In genomic region chr5:30559986-30560493, GRCm38 (mm10) we compare ENCODE assay signal across 28 mouse cellular contexts. TPM values are rescaled to one million over a fixed set of nuclear protein-coding genes. Genes with fewer than 3 reads are reported as not detected.
A peak's percentile ranks its signal among the peaks of the same experiment; 100 is the strongest.
DNase-seq lines count a peak whose midpoint lies in the region; ATAC-seq and TF ChIP-seq lines count a peak whose summit lies in the region.
"Had no signal": no experiment of that assay in that cellular context is flagged by ENCODE, and none has a peak within 500 bp of the region (broad histone marks: within the 10 kb centered on the region; RNA-seq: fewer than 3 reads in every experiment).

No protein-coding gene starts in this region.

- no peak for TF ChIP-seq EP300 in heart, adult 2 months (IDR thresholded peaks at IDR 0.05; ENCODE audit: insufficient read depth, low read depth, low read length)

- H3K36me3 ChIP-seq in heart, embryonic 13.5 days, result no peaks in the 10 kb centered on the region
- no peaks in the 10 kb centered on the region for H3K36me3 ChIP-seq in heart, adult 2 months (ENCODE audit: control insufficient read depth, insufficient read depth, low read length)
- H3K36me3 ChIP-seq in limb, embryonic 10.5 days, result no peaks in the 10 kb centered on the region
- H3K36me3 ChIP-seq: forebrain, embryonic 12.5 days; forebrain, embryonic 15.5 days; G1E; hindbrain, embryonic 12.5 days; hindbrain, embryonic 15.5 days had no signal

- H3K9me3 ChIP-seq in heart, embryonic 13.5 days, result peaks cover 4% of the 10 kb centered on the region; the same call in 1 of the 2 replicates
- H3K9me3 ChIP-seq in limb, embryonic 10.5 days (replicated peaks), result no peaks in the 10 kb centered on the region
- H3K9me3 ChIP-seq: forebrain, embryonic 12.5 days; forebrain, embryonic 15.5 days; G1E; hindbrain, embryonic 12.5 days; hindbrain, embryonic 15.5 days had no signal

- no peak overlapping the region for H3K27ac ChIP-seq in heart, embryonic 13.5 days (replicated peaks)
- H3K27ac ChIP-seq in heart, adult 2 months, result no peak overlapping the region
- H3K27ac ChIP-seq in limb, embryonic 10.5 days, result no peak overlapping the region
- H3K27ac ChIP-seq: forebrain, embryonic 12.5 days; forebrain, embryonic 15.5 days; hindbrain, embryonic 12.5 days; hindbrain, embryonic 15.5 days had no signal

- peak; percentile 19 for ATAC-seq in heart, embryonic 13.5 days (ENCODE audit: extremely low read depth, insufficient number of reproducible peaks, low FRiP score, low TSS enrichment)
- ATAC-seq: forebrain, embryonic 15.5 days; intestine, postnatal 0 days had no signal

- H3K9ac ChIP-seq in heart, embryonic 13.5 days, result no peak overlapping the region
- H3K9ac ChIP-seq in heart, adult 2 months (ENCODE audit: low read depth, low read length), result no peak overlapping the region
- H3K9ac ChIP-seq: forebrain, embryonic 12.5 days; forebrain, embryonic 15.5 days; hindbrain, embryonic 12.5 days; hindbrain, embryonic 15.5 days had no signal

- DNase-seq in adrenal gland, postnatal 14 days, result peak; percentile 35
- no peak for DNase-seq in adrenal gland, postnatal 36 days
- DNase-seq in heart, adult 2 months, result no peak
- DNase-seq in 3T3-L1 (ENCODE audit: low read depth, low spot score), result peak; percentile 61
- DNase-seq in limb, embryonic 10.5 days (ENCODE audit: low spot score), result no peak
- DNase-seq: adrenal gland, adult 2 months; adrenal gland, postnatal 25 days; B cell, adult 2 months; cerebellum, adult 18-20 months; cerebellum, adult 9-10 months; cerebellum, postnatal 14 days; gastrocnemius, postnatal 25 days; kidney, adult 2 months had no signal

- H3K4me3 ChIP-seq in heart, embryonic 13.5 days, result no peak overlapping the region
- no peak overlapping the region for H3K4me3 ChIP-seq in heart, adult 2 months
- H3K4me3 ChIP-seq in limb, embryonic 10.5 days, result no peak overlapping the region
- H3K4me3 ChIP-seq: forebrain, embryonic 12.5 days; forebrain, embryonic 15.5 days; hindbrain, embryonic 12.5 days; hindbrain, embryonic 15.5 days had no signal

- H3K27me3 ChIP-seq in heart, embryonic 13.5 days (replicated peaks), result no peaks in the 10 kb centered on the region
- no peaks in the 10 kb centered on the region for H3K27me3 ChIP-seq in heart, adult 2 months (ENCODE audit: control insufficient read depth, insufficient read depth, low read length)
- H3K27me3 ChIP-seq in limb, embryonic 10.5 days (ENCODE audit: low read depth, poor library complexity, severe bottlenecking), result no peaks in the 10 kb centered on the region
- H3K27me3 ChIP-seq: forebrain, embryonic 12.5 days; forebrain, embryonic 15.5 days; hindbrain, embryonic 12.5 days; hindbrain, embryonic 15.5 days had no signal

- no peak overlapping the region for H3K4me2 ChIP-seq in heart, embryonic 13.5 days
- H3K4me2 ChIP-seq: forebrain, embryonic 12.5 days; forebrain, embryonic 15.5 days; hindbrain, embryonic 12.5 days; hindbrain, embryonic 15.5 days had no signal

- TF ChIP-seq POLR2A in heart, adult 2 months (IDR thresholded peaks at IDR 0.05; ENCODE audit: insufficient read depth, low read depth, low read length), result no peak

- intact Hi-C loops in heart, adult 2 months (cut with DNase I), result no loop called here

- no peak for TF ChIP-seq CTCF in heart, adult 2 months (IDR thresholded peaks at IDR 0.05)

- H3K79me2 ChIP-seq in heart, adult 2 months (replicated peaks; ENCODE audit: control insufficient read depth, insufficient read depth, low read length), result no peaks in the 10 kb centered on the region

- 19% methylated on average over 3 of the region's 3 CpGs for WGBS in heart, embryonic 13.5 days
- WGBS in heart, adult 2 months, result 31% methylated on average over 3 of the region's 3 CpGs
- WGBS in limb, embryonic 10.5 days, result 17% methylated on average over 3 of the region's 3 CpGs

- H3K4me1 ChIP-seq in heart, embryonic 13.5 days, result peaks cover 19% of the 10 kb centered on the region
- H3K4me1 ChIP-seq in heart, adult 2 months (ENCODE audit: control insufficient read depth, insufficient read depth, low read length), result no peaks in the 10 kb centered on the region
- peaks cover 11% of the 10 kb centered on the region for H3K4me1 ChIP-seq in limb, embryonic 10.5 days
- H3K4me1 ChIP-seq: forebrain, embryonic 12.5 days; forebrain, embryonic 15.5 days; hindbrain, embryonic 12.5 days; hindbrain, embryonic 15.5 days had no signal

RNA-seq across cellular contexts. Expression of gene Cib4, which starts 14.4 kb away (rescaled TPM):
- 1.0 and 1.4 TPM in 2 replicates for total RNA-seq in adrenal gland, postnatal 14 days (2021)
- 1 to 10 TPM; 1.4 to 4.0 TPM for total RNA-seq in adrenal gland, postnatal 36 days (2021)
- not detected in 2 replicates for polyA plus RNA-seq in heart, embryonic 13.5 days (2015; fragmentation: Nextera tagmentation; extraction: Ambion mirVana)
- not detected for total RNA-seq in heart, adult 2 months (2021)
- polyA plus RNA-seq in heart, adult 2 months (2012; rRNA removed), result 0.56 TPM in 1 of 2 replicates, not detected in the other
- not detected in 2 replicates for polyA plus RNA-seq in limb, embryonic 10.5 days (2016; fragmentation: Nextera tagmentation; extraction: Ambion mirVana)
- total RNA-seq: CH12.LX; G1E; gastrocnemius, adult 8-10 months; gastrocnemius, postnatal 25 days; heart, postnatal 25 days; hematopoietic stem cell, adult 5-6 weeks had no signal
- polyA plus RNA-seq: embryonic facial prominence, embryonic 11.5 days; embryonic facial prominence, embryonic 14.5 days; forebrain, embryonic 12.5 days; forebrain, embryonic 15.5 days; G1E; heart, embryonic 14.5 days; hindbrain, embryonic 12.5 days; hindbrain, embryonic 15.5 days; intestine, embryonic 14.5 days; intestine, postnatal 0 days; kidney, adult 2 months had no signal

RNA-seq across cellular contexts. Expression of gene Kcnk3, which starts 27.9 kb away (rescaled TPM):
- total RNA-seq in adrenal gland, postnatal 14 days (2021), result 678 and 701 TPM in 2 replicates
- total RNA-seq in adrenal gland, postnatal 36 days (2021), result 1,000 to 10,000 TPM; 1,187 to 1,472 TPM
- polyA plus RNA-seq in heart, embryonic 13.5 days (2015; fragmentation: Nextera tagmentation; extraction: Ambion mirVana), result 28.9 and 29.1 TPM in 2 replicates
- total RNA-seq in heart, adult 2 months (2021), result 100 to 1,000 TPM; 259 to 300 TPM
- polyA plus RNA-seq in heart, adult 2 months (2012; rRNA removed), result 382 and 432 TPM in 2 replicates
- polyA plus RNA-seq in limb, embryonic 10.5 days (2016; fragmentation: Nextera tagmentation; extraction: Ambion mirVana), result 0.36 and 0.69 TPM in 2 replicates
- total RNA-seq: CH12.LX had no signal
- polyA plus RNA-seq: G1E had no signal

Comparison
In these comparisons a context has a peak if more than half of its experiments do, and no peak if none do; other contexts are left out.
1. DNase-seq: peak in adrenal gland, postnatal 14 days (single experiment) and 3T3-L1 (single experiment); none in adrenal gland, postnatal 36 days (0 of 2), heart, adult 2 months (0 of 2) and limb, embryonic 10.5 days (single experiment).